In the genomic region with DNA sequence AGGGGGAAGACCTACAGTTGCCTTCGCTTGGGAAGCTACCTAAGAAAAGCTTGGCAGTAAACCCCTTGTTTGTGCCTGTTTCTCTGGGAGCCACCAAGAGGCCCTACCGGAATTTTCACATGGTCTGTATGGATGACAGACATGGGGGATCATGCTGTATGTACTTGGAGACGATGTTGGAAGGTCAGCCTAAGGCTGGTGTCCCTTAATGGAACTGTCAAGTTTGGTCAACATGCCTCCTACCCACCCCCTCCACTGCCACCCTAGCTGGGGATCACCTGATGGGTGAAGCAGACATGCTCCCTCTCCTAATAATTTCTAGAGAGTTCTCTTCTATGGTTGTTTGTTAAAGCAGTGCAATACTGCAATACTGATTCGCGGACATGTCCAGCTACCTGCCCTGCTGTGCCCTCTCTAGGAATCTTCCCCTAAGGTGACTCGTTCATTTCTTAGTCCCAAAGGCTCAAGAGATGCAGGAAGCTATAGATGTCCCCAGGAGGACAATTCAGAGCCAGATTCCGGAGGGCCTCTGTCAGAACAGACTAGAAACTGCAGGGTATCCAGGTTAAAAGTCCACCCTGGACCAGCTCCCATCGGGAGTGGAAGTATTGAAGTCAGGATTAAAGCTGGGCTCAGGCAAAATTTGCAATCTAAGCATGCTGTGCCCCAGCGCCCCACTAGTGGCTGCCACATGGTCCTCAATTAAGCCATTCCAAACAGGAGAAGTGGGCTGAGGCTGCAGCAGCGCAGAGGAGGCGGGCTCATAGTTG, we compare ENCODE assay signal across 10 mouse cellular contexts. TPM values are rescaled to one million over a fixed set of nuclear protein-coding genes. Genes with fewer than 3 reads are reported as not detected.
A peak's percentile ranks its signal among the peaks of the same experiment; 100 is the strongest.
DNase-seq lines count a peak whose midpoint lies in the region; ATAC-seq and TF ChIP-seq lines count a peak whose summit lies in the region.
"Had no signal": no experiment of that assay in that cellular context is flagged by ENCODE, and none has a peak within 500 bp of the region (broad histone marks: within the 10 kb centered on the region; RNA-seq: fewer than 3 reads in every experiment).

No protein-coding gene starts in this region.

- WGBS in heart, embryonic 13.5 days: 31% methylated on average over 11 of the region's 11 CpGs
- 27% methylated on average over 11 of the region's 11 CpGs for WGBS in forebrain, embryonic 15.5 days
- WGBS in liver, embryonic 14.5 days (ENCODE audit: insufficient replicate concordance): 31% methylated on average over 11 of the region's 11 CpGs

- no peaks in the 10 kb centered on the region for H3K36me3 ChIP-seq in heart, embryonic 13.5 days
- no peaks in the 10 kb centered on the region for H3K36me3 ChIP-seq in ES-Bruce4 (ENCODE audit: control insufficient read depth, insufficient read depth, low read length, poor library complexity, severe bottlenecking)
- H3K36me3 ChIP-seq in forebrain, embryonic 15.5 days: no peaks in the 10 kb centered on the region
- no peaks in the 10 kb centered on the region for H3K36me3 ChIP-seq in liver, embryonic 14.5 days (replicated peaks; ENCODE audit: control insufficient read depth, insufficient read depth, low read depth)

- H3K4me2 ChIP-seq in heart, embryonic 13.5 days: peak overlapping the region; percentile 74
- H3K4me2 ChIP-seq in forebrain, embryonic 15.5 days (replicated peaks): peak overlapping the region; percentile 49
- H3K4me2 ChIP-seq in liver, embryonic 14.5 days (ENCODE audit: low read depth): peak overlapping the region; percentile 47

- H3K9me3 ChIP-seq in heart, embryonic 13.5 days: no peaks in the 10 kb centered on the region
- no peaks in the 10 kb centered on the region for H3K9me3 ChIP-seq in ES-Bruce4 (replicated peaks; ENCODE audit: control insufficient read depth, insufficient read depth, low read length, poor library complexity, severe bottlenecking)
- no peaks in the 10 kb centered on the region for H3K9me3 ChIP-seq in forebrain, embryonic 15.5 days
- H3K9me3 ChIP-seq in liver, embryonic 14.5 days (ENCODE audit: control insufficient read depth, low read length): no peaks in the 10 kb centered on the region

- no peak for TF ChIP-seq CTCF in ES-Bruce4 (IDR thresholded peaks at IDR 0.05; ENCODE audit: low read depth, low read length)
- 0 out of 2 replicates have a peak, but pooled peaks have one; percentile 0 for TF ChIP-seq CTCF in liver, embryonic 14.5 days (IDR thresholded peaks at IDR 0.05; ENCODE audit: low read depth)

- no peak for DNase-seq in heart, postnatal 4 days
- no peak for DNase-seq in liver, embryonic 14.5 days (ENCODE audit: low read depth in 3 of 3, low spot score in 3 of 3)
- no peak for DNase-seq in cerebellum, postnatal 4 days (ENCODE audit: low spot score in 2 of 2)
- DNase-seq in left cerebral cortex, postnatal 25 days (ENCODE audit: low spot score in 2 of 2): no peak

- intact Hi-C loops in left cerebral cortex, postnatal 25 days (cut with DNase I): no loop called here

- H3K9ac ChIP-seq in heart, embryonic 13.5 days: 0 out of 2 replicates have a peak overlapping the region, but pooled peaks have one; percentile 55
- H3K9ac ChIP-seq in ES-Bruce4 (ENCODE audit: low read depth, poor library complexity, severe bottlenecking): no peak overlapping the region
- H3K9ac ChIP-seq in forebrain, embryonic 15.5 days (replicated peaks): peak overlapping the region; percentile 19; the same call in 1 of the 2 replicates
- H3K9ac ChIP-seq in liver, embryonic 14.5 days (replicated peaks): no peak overlapping the region

- TF ChIP-seq EP300 in ES-Bruce4 (IDR thresholded peaks at IDR 0.05; ENCODE audit: insufficient read depth, low read depth, low read length): no peak
- no peak for TF ChIP-seq EP300 in liver, embryonic 14.5 days (IDR thresholded peaks at IDR 0.05; ENCODE audit: low read depth)

- no peak overlapping the region for H3K27ac ChIP-seq in heart, embryonic 13.5 days (replicated peaks)
- H3K27ac ChIP-seq in ES-Bruce4 (ENCODE audit: insufficient read depth, low read length): no peak overlapping the region
- H3K27ac ChIP-seq in forebrain, embryonic 15.5 days (replicated peaks): no peak overlapping the region
- H3K27ac ChIP-seq in liver, embryonic 14.5 days: no peak overlapping the region

- TF ChIP-seq POLR2A in ES-Bruce4 (IDR thresholded peaks at IDR 0.05; ENCODE audit: insufficient read depth, low read length): no peak

- no peak for ATAC-seq in heart, embryonic 13.5 days (ENCODE audit: extremely low read depth, insufficient number of reproducible peaks, low FRiP score, low TSS enrichment)
- no peak for ATAC-seq in forebrain, embryonic 15.5 days (replicated peaks)
- no peak for ATAC-seq in liver, embryonic 14.5 days (ENCODE audit: insufficient read depth)
- ATAC-seq in cerebellum, adult (ENCODE audit: insufficient number of reproducible peaks, low FRiP score, low TSS enrichment): no peak

- H3K4me3 ChIP-seq in heart, embryonic 13.5 days: peak overlapping the region; percentile 49
- H3K4me3 ChIP-seq in ES-Bruce4 (ENCODE audit: low read depth, low read length): peak overlapping the region; percentile 26
- peak overlapping the region; percentile 34 for H3K4me3 ChIP-seq in forebrain, embryonic 15.5 days
- no peak overlapping the region for H3K4me3 ChIP-seq in liver, embryonic 14.5 days (ENCODE audit: insufficient read depth in 1 of 2, low read depth in 2 of 2, low read length in 2 of 2)

- peaks cover 88% of the 10 kb centered on the region for H3K27me3 ChIP-seq in heart, embryonic 13.5 days (replicated peaks)
- peaks cover 10% of the 10 kb centered on the region for H3K27me3 ChIP-seq in ES-Bruce4 (ENCODE audit: control insufficient read depth, insufficient read depth, low read length, poor library complexity, severe bottlenecking)
- peaks cover 72% of the 10 kb centered on the region for H3K27me3 ChIP-seq in forebrain, embryonic 15.5 days
- H3K27me3 ChIP-seq in liver, embryonic 14.5 days (ENCODE audit: control insufficient read depth, insufficient read depth, low read length): peaks cover 59% of the 10 kb centered on the region

- peaks cover 40% of the 10 kb centered on the region for H3K4me1 ChIP-seq in heart, embryonic 13.5 days
- H3K4me1 ChIP-seq in ES-Bruce4 (ENCODE audit: control insufficient read depth, insufficient read depth, low read length): no peaks in the 10 kb centered on the region
- peaks cover 36% of the 10 kb centered on the region for H3K4me1 ChIP-seq in forebrain, embryonic 15.5 days
- H3K4me1 ChIP-seq in liver, embryonic 14.5 days (replicated peaks; ENCODE audit: control insufficient read depth in 2 of 2, insufficient read depth in 2 of 2, low read length in 1 of 2): no peaks in the 10 kb centered on the region

RNA-seq across cellular contexts. Expression of gene Dnajc5g, which starts 10.2 kb away (rescaled TPM):
- not detected in 2 replicates for polyA plus RNA-seq in heart, embryonic 13.5 days (2015; fragmentation: Nextera tagmentation; extraction: Ambion mirVana)
- total RNA-seq in heart, postnatal 4 days (2021): not detected
- polyA plus RNA-seq in ES-Bruce4 (2011; ENCODE audit: insufficient read depth, insufficient read length, low read depth, missing spikeins): not detected in 2 replicates
- not detected in 2 replicates for polyA plus RNA-seq in forebrain, embryonic 15.5 days (2015; fragmentation: Nextera tagmentation; extraction: Ambion mirVana)
- not detected in 2 replicates for polyA plus RNA-seq in liver, embryonic 14.5 days (2012; rRNA removed)
- polyA plus RNA-seq in liver, embryonic 14.5 days (2014; fragmentation: Nextera tagmentation; extraction: Ambion mirVana): not detected in 2 replicates
- total RNA-seq in left cerebral cortex, postnatal 25 days (2021): not detected
- polyA plus RNA-seq: CD4-positive, CD25-positive, alpha-beta regulatory T cell, adult 4 months; inflammation-experienced regulatory T-cells, adult 6 months had no signal

RNA-seq across cellular contexts. Expression of gene Slc30a3, which starts 12.1 kb away (rescaled TPM):
- 0.21 and 0.69 TPM in 2 replicates for polyA plus RNA-seq in heart, embryonic 13.5 days (2015; fragmentation: Nextera tagmentation; extraction: Ambion mirVana)
- under 1 TPM in 1 of 2 experiments, not detected in 1; 0.24 TPM for total RNA-seq in heart, postnatal 4 days (2021)
- polyA plus RNA-seq in ES-Bruce4 (2011; ENCODE audit: insufficient read depth, insufficient read length, low read depth, missing spikeins): 8.5 and 9.2 TPM in 2 replicates
- 1.5 and 2.2 TPM in 2 replicates for polyA plus RNA-seq in forebrain, embryonic 15.5 days (2015; fragmentation: Nextera tagmentation; extraction: Ambion mirVana)
- 0.26 and 0.40 TPM in 2 replicates for polyA plus RNA-seq in liver, embryonic 14.5 days (2012; rRNA removed)
- 0.14 and 0.41 TPM in 2 replicates for polyA plus RNA-seq in liver, embryonic 14.5 days (2014; fragmentation: Nextera tagmentation; extraction: Ambion mirVana)
- total RNA-seq in left cerebral cortex, postnatal 25 days (2021): 100 to 1,000 TPM; 163 to 170 TPM
- polyA plus RNA-seq: CD4-positive, CD25-positive, alpha-beta regulatory T cell, adult 4 months had no signal

RNA-seq across cellular contexts. Expression of gene Trim54, which starts 20.6 kb away (rescaled TPM):
- 10.7 and 13.9 TPM in 2 replicates for polyA plus RNA-seq in heart, embryonic 13.5 days (2015; fragmentation: Nextera tagmentation; extraction: Ambion mirVana)
- total RNA-seq in heart, postnatal 4 days (2021): 10 to 100 TPM; 33.4 to 35.6 TPM
- 5.1 TPM in 2 replicates for polyA plus RNA-seq in ES-Bruce4 (2011; ENCODE audit: insufficient read depth, insufficient read length, low read depth, missing spikeins)
- polyA plus RNA-seq in forebrain, embryonic 15.5 days (2015; fragmentation: Nextera tagmentation; extraction: Ambion mirVana): not detected in 2 replicates
- polyA plus RNA-seq in liver, embryonic 14.5 days (2012; rRNA removed): not detected in 2 replicates
- polyA plus RNA-seq in liver, embryonic 14.5 days (2014; fragmentation: Nextera tagmentation; extraction: Ambion mirVana): not detected in 2 replicates
- 1 to 10 TPM; 2.5 to 4.0 TPM for total RNA-seq in left cerebral cortex, postnatal 25 days (2021)
- polyA plus RNA-seq: CD4-positive, CD25-positive, alpha-beta regulatory T cell, adult 4 months; inflammation-experienced regulatory T-cells, adult 6 months had no signal

RNA-seq across cellular contexts. Expression of gene Cad, which starts 41.3 kb away (rescaled TPM):
- 17.8 and 20.9 TPM in 2 replicates for polyA plus RNA-seq in heart, embryonic 13.5 days (2015; fragmentation: Nextera tagmentation; extraction: Ambion mirVana)
- 10 to 100 TPM; 33.5 to 40.7 TPM for total RNA-seq in heart, postnatal 4 days (2021)
- polyA plus RNA-seq in ES-Bruce4 (2011; ENCODE audit: insufficient read depth, insufficient read length, low read depth, missing spikeins): 147 and 148 TPM in 2 replicates
- polyA plus RNA-seq in forebrain, embryonic 15.5 days (2015; fragmentation: Nextera tagmentation; extraction: Ambion mirVana): 17.6 and 19.8 TPM in 2 replicates
- polyA plus RNA-seq in liver, embryonic 14.5 days (2012; rRNA removed): 18.2 and 20.4 TPM in 2 replicates
- 14.0 and 15.8 TPM in 2 replicates for polyA plus RNA-seq in liver, embryonic 14.5 days (2014; fragmentation: Nextera tagmentation; extraction: Ambion mirVana)
- 10 to 100 TPM; 17.4 to 25.5 TPM for total RNA-seq in left cerebral cortex, postnatal 25 days (2021)

RNA-seq across cellular contexts. Expression of gene Ucn, which starts 42.7 kb away (rescaled TPM):
- 0.45 TPM in 1 of 2 replicates, not detected in the other for polyA plus RNA-seq in heart, embryonic 13.5 days (2015; fragmentation: Nextera tagmentation; extraction: Ambion mirVana)
- total RNA-seq in heart, postnatal 4 days (2021): not detected
- not detected in 2 replicates for polyA plus RNA-seq in ES-Bruce4 (2011; ENCODE audit: insufficient read depth, insufficient read length, low read depth, missing spikeins)
- not detected in 2 replicates for polyA plus RNA-seq in forebrain, embryonic 15.5 days (2015; fragmentation: Nextera tagmentation; extraction: Ambion mirVana)
- not detected in 2 replicates for polyA plus RNA-seq in liver, embryonic 14.5 days (2012; rRNA removed)
- polyA plus RNA-seq in liver, embryonic 14.5 days (2014; fragmentation: Nextera tagmentation; extraction: Ambion mirVana): not detected in 2 replicates
- 1 to 10 TPM; 1.5 to 2.2 TPM for total RNA-seq in left cerebral cortex, postnatal 25 days (2021)
- polyA plus RNA-seq: CD4-positive, CD25-positive, alpha-beta regulatory T cell, adult 4 months; inflammation-experienced regulatory T-cells, adult 6 months had no signal

Comparison
In these comparisons a context has a peak if more than half of its experiments do, and no peak if none do; other contexts are left out.
1. H3K4me3 ChIP-seq: peak in heart, embryonic 13.5 days (single experiment), ES-Bruce4 (single experiment) and forebrain, embryonic 15.5 days (single experiment); none in liver, embryonic 14.5 days (0 of 2).
2. H3K9ac ChIP-seq: peak in heart, embryonic 13.5 days (single experiment) and forebrain, embryonic 15.5 days (single experiment); none in ES-Bruce4 (single experiment) and liver, embryonic 14.5 days (single experiment).
3. Peak in every context shown above with its lines, with median percentiles within 50 percentile points of each other: H3K4me2 ChIP-seq.